Mouse (Mus musculus) forebrain, postnatal 0 days (tissue): ENCODE data around the gene Ndufaf2. TPM values are rescaled to one million over a fixed set of nuclear protein-coding genes. Genes with fewer than 3 reads are reported as not detected.

ENCODE experiments used
- ATAC-seq: fragments of 200-750 bp; cut with Nextera tagmentation; 2 replicates; pipeline ENCODE4 v1.8.0; 2017; ENCODE audit warnings: mild to moderate bottlenecking, moderate library complexity
- DNase-seq: peaks from one replicate; pipeline ENCODE4 v3.0.0-alpha.2; 2015
- H3K27ac ChIP-seq: fragments of 300-500 bp; sonication (generic); 2 replicates; pipeline ENCODE4 v1.5.1; 2014; ENCODE audit warnings: low read depth, mild to moderate bottlenecking, antibody characterized with exemption, low read length, moderate library complexity, mixed read lengths
- H3K27me3 ChIP-seq: fragments of 300-500 bp; sonication (generic); 2 replicates; pipeline ENCODE4 v1.6.1; 2014; ENCODE audit warnings: mild to moderate bottlenecking, low read length, mixed read lengths; ENCODE audit not compliant: insufficient read depth
- H3K36me3 ChIP-seq: fragments of 300-500 bp; sonication (generic); 2 replicates; pipeline ENCODE4 v1.6.1; 2014; ENCODE audit warnings: mild to moderate bottlenecking, moderate library complexity; ENCODE audit not compliant: insufficient read depth
- H3K4me1 ChIP-seq: fragments of 300-500 bp; sonication (generic); 2 replicates; pipeline ENCODE4 v1.6.1; 2014; ENCODE audit warnings: antibody characterized with exemption; ENCODE audit not compliant: insufficient read depth
- H3K4me2 ChIP-seq: fragments of 300-500 bp; sonication (generic); 2 replicates; pipeline ENCODE4 v1.6.1; 2014; ENCODE audit warnings: low read depth, mild to moderate bottlenecking, moderate library complexity
- H3K4me3 ChIP-seq: fragments of 300-500 bp; sonication (generic); 2 replicates; pipeline ENCODE4 v1.5.1; 2014; ENCODE audit warnings: low read depth, low read length, mixed read lengths
- H3K9ac ChIP-seq: fragments of 300-500 bp; sonication (generic); 2 replicates; pipeline ENCODE4 v1.6.1; 2014; ENCODE audit warnings: mild to moderate bottlenecking
- H3K9me3 ChIP-seq: fragments of 300-500 bp; sonication (generic); 2 replicates; pipeline ENCODE4 v1.6.1; 2016; ENCODE audit warnings: low read length
- CTCF ChIP-seq: sonication (generic); IDR thresholded peaks from 2 replicates; pipeline ENCODE4 v1.5.1; 2016; ENCODE audit warnings: antibody characterized with exemption, control low read depth, low read depth
- WGBS: fragments of 180-500 bp; shearing (Covaris S2); extraction: QIAGEN DNeasy Blood & Tissue Kit; methylation state at CpG from one replicate; pipeline ENCODE4 v1.1.7; 2014; 5-methylcytosine and 5-hydroxymethylcytosine counted together
- polyA plus RNA-seq: library from polyadenylated mRNA; unstranded; fragments of >200 nt; fragmentation: Nextera tagmentation; extraction: Ambion mirVana; gene quantifications from 2 replicates; pipeline ENCODE4 v1.2.1, GENCODE M21; 2015
- total RNA-seq: library from RNA; depleted of rRNA; stranded (reverse); fragments of >200 nt; gene quantifications from 2 replicates; pipeline ENCODE4 v1.2.3, GENCODE M21; 2014

Gene Ndufaf2
- total and polyA plus RNA-seq, 2 experiments from 2014 or later = 22.1 to 84.1 TPM

DNA sequence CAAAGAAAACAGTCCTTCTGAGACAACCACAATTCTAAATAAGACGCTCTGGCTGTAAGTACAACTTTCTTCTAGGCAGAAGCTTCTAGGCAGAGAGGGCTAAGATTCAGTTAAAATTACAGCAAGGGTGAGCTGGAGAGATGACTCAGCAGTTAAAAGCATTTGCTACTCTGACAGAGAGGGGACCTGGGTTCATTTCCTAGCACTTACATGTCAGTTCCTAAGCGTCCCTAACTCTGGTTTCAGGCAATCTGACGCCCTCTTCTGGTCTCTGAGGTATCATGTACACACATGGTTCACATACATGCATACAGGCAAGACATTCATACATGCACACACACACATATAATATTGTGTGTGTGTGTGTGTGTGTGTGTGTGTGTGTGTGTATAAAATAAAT is 27.1 kb upstream of the Ndufaf2 start:
- Histone ChIP-seq H3K4me3 (no peak overlapping the region), H3K4me2 (no peak overlapping the region), H3K27me3 (no peaks in the 10 kb centered on the region), H3K36me3 (peaks cover 46% of the 10 kb centered on the region), H3K4me1 (no peaks in the 10 kb centered on the region), H3K9ac (no peak overlapping the region), H3K27ac (no peak overlapping the region), H3K9me3 (no peaks in the 10 kb centered on the region)
- WGBS = 90% methylated on average over 3 of the region's 3 CpGs
- no peak for ATAC-seq
- no peak for TF ChIP-seq CTCF
- no peak for DNase-seq

- DNase-seq (no peak), ATAC-seq (no peak)
- TF ChIP-seq CTCF = no peak
- H3K27ac ChIP-seq = no peak overlapping the region
- no peak overlapping the region for H3K4me3 ChIP-seq
- H3K9ac ChIP-seq = no peak overlapping the region
- H3K4me2 ChIP-seq = no peak overlapping the region
- no peaks in the 10 kb centered on the region for H3K27me3 ChIP-seq
- H3K9me3 ChIP-seq = no peaks in the 10 kb centered on the region
- H3K4me1 ChIP-seq = no peaks in the 10 kb centered on the region
- H3K36me3 ChIP-seq = peaks cover 48% of the 10 kb centered on the region
Observed at GRCm38 (mm10) chr13:108184743-108185255, 26.4 kb upstream of the Ndufaf2 start.

- peaks cover 55% of the 10 kb centered on the region for H3K36me3 ChIP-seq
- no peak overlapping the region for H3K9ac ChIP-seq
- H3K4me3 ChIP-seq = no peak overlapping the region
- no peak overlapping the region for H3K4me2 ChIP-seq
- TF ChIP-seq CTCF = no peak
- no peak overlapping the region for H3K27ac ChIP-seq
- 92% methylated on average over 5 of the region's 5 CpGs for WGBS
- no peaks in the 10 kb centered on the region for H3K27me3 ChIP-seq
- DNase-seq = no peak
- no peak for ATAC-seq
- H3K4me1 ChIP-seq = no peaks in the 10 kb centered on the region
- no peaks in the 10 kb centered on the region for H3K9me3 ChIP-seq
Observed at GRCm38 (mm10) chr13:108180821-108181220, 22.4 kb upstream of the Ndufaf2 start.

- Histone ChIP-seq H3K27ac (no peak overlapping the region), H3K27me3 (no peaks in the 10 kb centered on the region), H3K4me2 (no peak overlapping the region), H3K9me3 (no peaks in the 10 kb centered on the region), H3K4me1 (no peaks in the 10 kb centered on the region), H3K36me3 (peaks cover 48% of the 10 kb centered on the region), H3K9ac (no peak overlapping the region), H3K4me3 (no peak overlapping the region)
- ATAC-seq (no peak), DNase-seq (no peak)
- TF ChIP-seq CTCF = no peak
- 89% methylated on average over 8 of the region's 8 CpGs for WGBS
Observed at GRCm38 (mm10) chr13:108179618-108180017, 21.2 kb upstream of the Ndufaf2 start.

GRCm38 (mm10) chr13:108170511-108170910 is 12.1 kb upstream of the Ndufaf2 start:
- Histone ChIP-seq H3K27ac (no peak overlapping the region), H3K27me3 (no peaks in the 10 kb centered on the region), H3K9me3 (no peaks in the 10 kb centered on the region), H3K9ac (no peak overlapping the region), H3K4me1 (no peaks in the 10 kb centered on the region), H3K4me2 (no peak overlapping the region), H3K4me3 (no peak overlapping the region), H3K36me3 (peaks cover 21% of the 10 kb centered on the region)
- WGBS = 89% methylated on average over 8 of the region's 8 CpGs
- ATAC-seq = no peak
- no peak for TF ChIP-seq CTCF
- DNase-seq = no peak

DNA sequence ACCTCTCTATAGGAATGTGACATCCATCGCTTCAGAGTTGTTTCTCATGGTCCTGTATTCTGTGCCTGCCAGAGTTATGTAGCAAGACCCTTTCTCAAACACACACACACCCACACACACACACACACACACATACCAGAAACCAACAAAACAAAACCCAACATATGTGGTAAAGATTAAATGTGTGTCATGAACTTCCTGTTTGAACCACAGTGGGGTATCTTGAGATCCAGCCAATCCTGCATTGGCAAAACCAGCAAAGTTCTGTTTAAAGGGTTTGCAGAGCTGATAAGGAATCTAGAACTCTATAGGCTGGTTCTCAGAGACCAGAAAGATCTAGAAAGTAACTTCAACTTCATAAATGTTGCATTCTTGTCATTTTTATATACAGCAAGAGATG is 11.6 kb upstream of the Ndufaf2 start:
- H3K27ac ChIP-seq = no peak overlapping the region
- no peaks in the 10 kb centered on the region for H3K4me1 ChIP-seq
- WGBS = 98% methylated on average over 1 of the region's 1 CpGs
- no peak for TF ChIP-seq CTCF
- ATAC-seq (no peak), DNase-seq (no peak)
- H3K9me3 ChIP-seq = no peaks in the 10 kb centered on the region
- no peaks in the 10 kb centered on the region for H3K27me3 ChIP-seq
- no peak overlapping the region for H3K4me2 ChIP-seq
- H3K36me3 ChIP-seq = peaks cover 21% of the 10 kb centered on the region
- H3K4me3 ChIP-seq = no peak overlapping the region
- no peak overlapping the region for H3K9ac ChIP-seq

DNA sequence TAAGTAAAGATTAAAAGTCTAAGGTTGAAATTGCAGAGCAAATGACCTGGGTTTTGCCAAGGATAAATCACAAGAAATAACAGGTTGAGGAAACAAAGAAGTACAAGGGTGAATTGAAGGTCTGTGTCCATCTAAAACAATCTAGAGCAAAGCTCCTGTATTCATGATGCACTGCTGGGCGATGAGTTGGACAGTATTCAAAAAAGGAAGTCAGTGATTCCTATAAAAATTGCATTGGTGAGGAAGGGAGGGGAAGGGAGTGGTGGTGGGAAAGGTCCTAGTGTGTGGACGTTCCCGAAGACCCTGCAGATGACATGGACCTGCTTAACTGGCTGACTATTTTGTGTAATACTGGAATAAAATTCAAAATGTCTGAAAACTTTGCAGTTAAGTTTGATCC is 6.2 kb upstream of the Ndufaf2 start:
- peaks cover 4% of the 10 kb centered on the region for H3K36me3 ChIP-seq
- 93% methylated on average over 3 of the region's 3 CpGs for WGBS
- TF ChIP-seq CTCF = no peak
- no peak overlapping the region for H3K4me2 ChIP-seq
- H3K9me3 ChIP-seq = no peaks in the 10 kb centered on the region
- no peaks in the 10 kb centered on the region for H3K27me3 ChIP-seq
- no peak for ATAC-seq
- H3K27ac ChIP-seq = no peak overlapping the region
- DNase-seq = no peak
- H3K4me3 ChIP-seq = no peak overlapping the region
- no peak overlapping the region for H3K9ac ChIP-seq
- no peaks in the 10 kb centered on the region for H3K4me1 ChIP-seq
